Mouse (Mus musculus) midbrain, embryonic 14.5 days (tissue): ENCODE measurements at regions not wholly inside any gene's neighbourhood (a gene's known extent, or its start where the extent isn't known, plus 50 kb on each side); places are given as distances from the start of the nearest gene placed in this dataset.

Experiments used
- ATAC-seq: fragments of 200-750 bp; cut with Nextera tagmentation; 2 replicates; pipeline ENCODE4 v1.8.0; 2017; ENCODE audit warnings: moderate number of reproducible peaks, moderate library complexity; ENCODE audit not compliant: low FRiP score, low TSS enrichment
- DNase-seq: peaks from one replicate; pipeline ENCODE4 v3.0.0-alpha.2; 2015
- H3K27ac ChIP-seq: fragments of 300-500 bp; sonication (generic); replicated peaks from 2 replicates; pipeline ENCODE4 v1.5.1; 2014; ENCODE audit warnings: mild to moderate bottlenecking, low read depth, low read length, moderate library complexity
- H3K27me3 ChIP-seq: fragments of 300-500 bp; sonication (generic); 2 replicates; pipeline ENCODE4 v1.6.1; 2014; ENCODE audit warnings: low read length, control low read depth, mixed read lengths; ENCODE audit not compliant: control insufficient read depth, insufficient read depth
- H3K36me3 ChIP-seq: fragments of 300-500 bp; sonication (generic); 2 replicates; pipeline ENCODE4 v1.6.1; 2014; ENCODE audit warnings: low read length, control low read depth; ENCODE audit not compliant: control insufficient read depth, insufficient read depth
- H3K4me1 ChIP-seq: fragments of 300-500 bp; sonication (generic); 2 replicates; pipeline ENCODE4 v1.6.1; 2014; ENCODE audit warnings: mild to moderate bottlenecking, antibody characterized with exemption, low read length, control low read depth; ENCODE audit not compliant: control insufficient read depth, insufficient read depth
- H3K4me2 ChIP-seq: fragments of 300-500 bp; sonication (generic); 2 replicates; pipeline ENCODE4 v1.6.1; 2014; ENCODE audit warnings: mild to moderate bottlenecking, low read length, moderate library complexity
- H3K4me3 ChIP-seq: fragments of 300-500 bp; sonication (generic); replicated peaks from 2 replicates; pipeline ENCODE4 v1.5.1; 2014; ENCODE audit warnings: low read depth, low read length
- H3K9ac ChIP-seq: fragments of 300-500 bp; sonication (generic); replicated peaks from 2 replicates; pipeline ENCODE4 v1.6.1; 2014; ENCODE audit warnings: mild to moderate bottlenecking, low read length, moderate library complexity
- H3K9me3 ChIP-seq: fragments of 300-500 bp; sonication (generic); 2 replicates; pipeline ENCODE4 v1.6.1; 2016; ENCODE audit warnings: low read length, control low read depth, mixed read lengths; ENCODE audit not compliant: control insufficient read depth
- WGBS: fragments of 180-500 bp; shearing (Covaris S2); extraction: QIAGEN DNeasy Blood & Tissue Kit; methylation state at CpG from one replicate; pipeline ENCODE4 v1.1.7; 2014; 5-methylcytosine and 5-hydroxymethylcytosine counted together

GRCm38 (mm10) chr17:73014090-73014853, 93.5 kb upstream of the Lclat1 start:
- Histone ChIP-seq H3K27me3 (no peaks in the 10 kb centered on the region), H3K4me3 (no peak overlapping the region), H3K27ac (no peak overlapping the region), H3K4me1 (no peaks in the 10 kb centered on the region), H3K36me3 (no peaks in the 10 kb centered on the region), H3K9me3 (no peaks in the 10 kb centered on the region), H3K9ac (no peak overlapping the region), H3K4me2 (no peak overlapping the region)
- no peak for ATAC-seq
- DNase-seq = peak; percentile 31
- WGBS = 53% methylated on average over 9 of the region's 9 CpGs

- H3K27ac ChIP-seq = no peak overlapping the region
- no peaks in the 10 kb centered on the region for H3K9me3 ChIP-seq
- WGBS = 95% methylated on average over 5 of the region's 5 CpGs
Observed at GRCm38 (mm10) chr17:73017173-73017572, 90.6 kb upstream of the Lclat1 start.

GRCm38 (mm10) chr17:73022630-73023051, 85.1 kb upstream of the Lclat1 start:
- ATAC-seq = no peak

More at GRCm38 (mm10) chr17:73017173-73017572, 90.6 kb upstream of the Lclat1 start:
- no peak overlapping the region for H3K4me3 ChIP-seq
- ATAC-seq (no peak), DNase-seq (no peak)
- no peaks in the 10 kb centered on the region for H3K4me1 ChIP-seq
- no peak overlapping the region for H3K9ac ChIP-seq
- H3K4me2 ChIP-seq = no peak overlapping the region
- H3K36me3 ChIP-seq = no peaks in the 10 kb centered on the region
- H3K27me3 ChIP-seq = no peaks in the 10 kb centered on the region

DNA sequence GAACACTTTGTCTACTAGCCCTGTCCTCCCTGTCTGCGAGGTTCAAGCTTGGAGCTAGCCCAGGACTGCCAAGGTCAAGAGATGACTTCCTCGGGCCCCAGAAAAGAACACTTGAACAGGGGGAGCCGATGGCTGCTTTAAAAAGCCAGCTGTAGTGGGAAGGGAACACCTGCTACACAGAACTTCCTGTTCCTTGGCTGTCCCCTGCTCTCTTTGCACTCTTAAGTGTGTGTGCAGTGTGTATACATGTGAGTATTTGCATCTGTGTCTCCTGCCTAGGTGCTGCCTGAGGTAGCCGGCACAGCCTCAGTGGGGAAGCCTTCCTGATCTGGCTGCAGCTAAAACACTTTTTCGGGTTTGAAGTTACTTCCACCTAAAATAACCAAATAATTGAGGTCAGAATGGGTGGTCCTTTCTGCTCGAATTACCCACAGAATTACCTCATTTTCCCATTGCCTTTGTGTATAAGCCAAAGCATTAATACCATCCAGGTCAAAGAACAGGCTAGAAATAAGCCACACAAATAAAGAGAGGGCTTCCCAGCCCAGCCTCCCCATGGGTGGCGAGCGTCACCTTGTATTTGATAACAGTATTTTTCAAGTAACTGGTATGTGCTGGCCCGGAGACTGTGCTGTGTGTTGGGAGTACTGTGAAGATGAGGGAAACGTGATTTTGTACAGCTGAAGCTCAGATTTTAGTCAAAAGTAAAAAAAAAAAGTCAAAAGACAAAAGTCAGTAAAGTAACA, 84.2 kb upstream of the Lclat1 start:
- Histone ChIP-seq H3K4me2 (no peak overlapping the region), H3K4me3 (no peak overlapping the region), H3K9me3 (no peaks in the 10 kb centered on the region), H3K36me3 (no peaks in the 10 kb centered on the region), H3K27me3 (no peaks in the 10 kb centered on the region), H3K27ac (no peak overlapping the region), H3K9ac (no peak overlapping the region), H3K4me1 (no peaks in the 10 kb centered on the region)
- 76% methylated on average over 10 of the region's 10 CpGs for WGBS
- DNase-seq = no peak
- ATAC-seq = no peak

More at GRCm38 (mm10) chr17:73022630-73023051, 85.1 kb upstream of the Lclat1 start:
- no peak overlapping the region for H3K9ac ChIP-seq
- H3K27me3 ChIP-seq = no peaks in the 10 kb centered on the region
- H3K4me3 ChIP-seq = no peak overlapping the region
- no peaks in the 10 kb centered on the region for H3K4me1 ChIP-seq
- H3K27ac ChIP-seq = no peak overlapping the region
- H3K4me2 ChIP-seq = no peak overlapping the region
- no peaks in the 10 kb centered on the region for H3K36me3 ChIP-seq
- 75% methylated on average over 8 of the region's 8 CpGs for WGBS
- no peaks in the 10 kb centered on the region for H3K9me3 ChIP-seq
- peak; percentile 7 for DNase-seq

DNA sequence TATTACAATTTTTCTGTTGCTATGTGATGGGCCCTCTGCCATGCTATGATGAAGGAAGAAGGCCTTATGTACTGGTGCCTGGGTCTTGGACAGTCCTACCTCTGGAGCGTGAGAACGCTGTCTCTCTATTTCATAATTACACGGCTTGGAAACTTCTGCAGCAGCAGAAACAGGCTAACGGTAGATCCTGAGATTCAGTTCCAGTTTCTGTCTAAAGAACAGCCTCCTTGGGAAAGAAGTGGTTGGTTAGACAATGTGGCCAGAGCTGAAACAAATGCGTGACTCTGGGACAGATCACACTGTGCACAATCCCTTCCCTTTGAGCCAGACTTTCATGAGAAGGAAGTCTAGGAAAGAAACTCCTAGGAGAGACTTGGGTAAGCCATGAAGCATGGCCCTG, 80.7 kb upstream of the Lclat1 start:
- Histone ChIP-seq H3K4me2 (no peak overlapping the region), H3K9ac (no peak overlapping the region), H3K4me1 (no peaks in the 10 kb centered on the region), H3K9me3 (no peaks in the 10 kb centered on the region), H3K36me3 (no peaks in the 10 kb centered on the region), H3K27ac (no peak overlapping the region), H3K4me3 (no peak overlapping the region), H3K27me3 (no peaks in the 10 kb centered on the region)
- ATAC-seq (no peak), DNase-seq (no peak)
- 96% methylated on average over 5 of the region's 5 CpGs for WGBS

GRCm38 (mm10) chr17:73031796-73032195, 76.0 kb upstream of the Lclat1 start:
- H3K4me3 ChIP-seq = no peak overlapping the region
- H3K27ac ChIP-seq = no peak overlapping the region
- H3K4me2 ChIP-seq = no peak overlapping the region
- DNase-seq (no peak), ATAC-seq (no peak)
- H3K9ac ChIP-seq = no peak overlapping the region
- H3K9me3 ChIP-seq = no peaks in the 10 kb centered on the region
- no peaks in the 10 kb centered on the region for H3K4me1 ChIP-seq
- no peaks in the 10 kb centered on the region for H3K36me3 ChIP-seq
- H3K27me3 ChIP-seq = no peaks in the 10 kb centered on the region
- WGBS = 65% methylated on average over 5 of the region's 5 CpGs

- DNase-seq (no peak), ATAC-seq (no peak)
- Histone ChIP-seq H3K27me3 (no peaks in the 10 kb centered on the region), H3K9me3 (no peaks in the 10 kb centered on the region), H3K4me3 (no peak overlapping the region), H3K27ac (no peak overlapping the region), H3K4me1 (no peaks in the 10 kb centered on the region), H3K9ac (no peak overlapping the region), H3K4me2 (no peak overlapping the region), H3K36me3 (no peaks in the 10 kb centered on the region)
- 74% methylated on average over 3 of the region's 3 CpGs for WGBS
Observed at GRCm38 (mm10) chr17:73032326-73032725, 75.5 kb upstream of the Lclat1 start.

DNA sequence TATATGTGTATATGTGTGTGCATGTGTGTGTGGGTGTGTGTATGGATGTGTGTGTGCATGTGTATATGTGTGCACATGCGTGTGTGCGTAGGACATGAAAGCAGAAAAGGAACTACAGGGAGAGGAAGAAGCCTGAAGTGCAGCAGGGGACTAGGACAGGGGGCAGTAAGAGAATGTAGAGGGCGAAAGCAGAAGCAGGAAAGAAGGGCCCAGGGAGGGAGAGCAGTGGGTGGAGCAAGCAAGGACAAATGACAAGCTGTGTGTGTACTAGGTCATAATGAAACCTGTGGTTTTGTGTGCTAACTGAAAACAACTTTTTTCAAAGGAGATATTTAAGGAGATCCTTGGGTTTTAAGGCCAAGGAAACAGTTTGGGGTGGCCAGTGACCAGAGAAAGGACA, 73.4 kb upstream of the Lclat1 start:
- Histone ChIP-seq H3K9ac (no peak overlapping the region), H3K27ac (no peak overlapping the region), H3K4me3 (no peak overlapping the region), H3K27me3 (no peaks in the 10 kb centered on the region), H3K9me3 (no peaks in the 10 kb centered on the region), H3K4me2 (no peak overlapping the region), H3K4me1 (no peaks in the 10 kb centered on the region), H3K36me3 (no peaks in the 10 kb centered on the region)
- ATAC-seq = no peak
- DNase-seq = no peak
- 86% methylated on average over 3 of the region's 3 CpGs for WGBS
